Mouse (Mus musculus): ENCODE measurements around the gene Ngdn.
"Not testable (repeated sequence)": the region's sequence is repeated elsewhere in the genome, so short reads cannot be mapped to it uniquely, and the experiment has no call there.

Gene Ngdn

GRCm38 (mm10) chr14:55014991-55015766, at the start of gene Ngdn:
Gene Ngdn, plus strand, starts transcription at chr14:55015454.
- DNase-seq: peak; percentile 99

- no peak for DNase-seq
These were observed 49.6 kb upstream of the Ngdn start for GRCm38 (mm10) chr14:54965631-54966030.

- no peak for DNase-seq
These were observed 48.8 kb upstream of the Ngdn start, which contains the start of gene Myh6 for GRCm38 (mm10) chr14:54966320-54966977. Gene Myh6, minus strand, starts transcription at chr14:54966927.

- no peak for DNase-seq
These were observed 47.4 kb upstream of the Ngdn start for GRCm38 (mm10) chr14:54967874-54968273.

GRCm38 (mm10) chr14:54968344-54968743, 46.9 kb upstream of the Ngdn start:
- DNase-seq: no peak

- not testable (repeated sequence) for DNase-seq
These were observed 42.5 kb upstream of the Ngdn start for GRCm38 (mm10) chr14:54972786-54973185.

- DNase-seq: peak; percentile 37
These were observed 41.0 kb upstream of the Ngdn start for GRCm38 (mm10) chr14:54974068-54974791.

- DNase-seq: no peak
These were observed 38.6 kb upstream of the Ngdn start, which contains the start of gene Gm17428 for GRCm38 (mm10) chr14:54976633-54977032. Gene Gm17428, plus strand, starts transcription at chr14:54976933.

GRCm38 (mm10) chr14:54978664-54979063, 36.6 kb upstream of the Ngdn start:
- no peak for DNase-seq

GRCm38 (mm10) chr14:54981934-54982333, 33.3 kb upstream of the Ngdn start:
- DNase-seq: no peak

- DNase-seq: not testable (repeated sequence)
These were observed 26.8 kb upstream of the Ngdn start for GRCm38 (mm10) chr14:54988350-54988874.

GRCm38 (mm10) chr14:54988882-54989281, 26.4 kb upstream of the Ngdn start:
- no peak for DNase-seq

- DNase-seq: no peak
These were observed 25.3 kb upstream of the Ngdn start for GRCm38 (mm10) chr14:54989886-54990441.

GRCm38 (mm10) chr14:54992196-54992595, 23.1 kb upstream of the Ngdn start:
- DNase-seq: no peak

GRCm38 (mm10) chr14:54993636-54994035, 21.6 kb upstream of the Ngdn start:
- DNase-seq: no peak

- no peak for DNase-seq
These were observed 21.0 kb upstream of the Ngdn start, which contains the start of gene Myh7 for GRCm38 (mm10) chr14:54994136-54994868. Gene Myh7, minus strand, starts transcription at chr14:54994626.

GRCm38 (mm10) chr14:54994869-54995186, 20.4 kb upstream of the Ngdn start:
- DNase-seq: no peak

GRCm38 (mm10) chr14:54995457-54996138, 19.7 kb upstream of the Ngdn start:
- no peak for DNase-seq

- DNase-seq: no peak
These were observed 18.5 kb upstream of the Ngdn start for GRCm38 (mm10) chr14:54996793-54997192.

GRCm38 (mm10) chr14:54997297-54997696, 18.0 kb upstream of the Ngdn start:
- no peak for DNase-seq

GRCm38 (mm10) chr14:54998680-54999079, 16.6 kb upstream of the Ngdn start:
- DNase-seq: no peak

- not testable (repeated sequence) for DNase-seq
These were observed 15.4 kb upstream of the Ngdn start for GRCm38 (mm10) chr14:54999868-55000267.
